Mouse (Mus musculus): ENCODE results near the gene Sema4c.

DNA sequence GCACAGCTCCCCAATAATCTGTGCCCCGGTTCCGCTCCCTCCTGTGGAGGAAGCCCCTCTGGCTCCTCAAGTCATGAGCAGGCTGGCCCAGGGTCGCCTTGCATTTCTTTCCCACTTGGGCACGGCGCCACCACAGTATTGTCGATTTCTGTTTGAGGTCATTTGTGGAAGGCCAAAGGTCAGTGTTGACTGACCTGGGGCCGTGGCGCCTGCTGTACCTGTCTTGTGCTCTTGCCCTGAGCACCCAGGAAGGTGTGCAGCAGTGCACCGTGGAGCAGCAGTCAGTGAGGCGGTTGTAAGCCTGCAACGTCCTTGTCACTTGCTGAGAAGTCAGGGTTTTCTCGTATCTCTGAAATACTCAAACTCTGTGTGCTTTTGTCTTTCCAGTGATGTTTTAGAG lies 32.4 kb downstream of the Sema4c start:
- TF ChIP-seq EP300 (IDR thresholded peaks at IDR 0.05; ENCODE audit: low read depth) (no peak), CTCF (IDR thresholded peaks at IDR 0.05; ENCODE audit: low read depth) (no peak)

Data from liver, postnatal 0 days (tissue).